Mouse (Mus musculus): ENCODE results near the gene Cadm3. TPM values are rescaled to one million over a fixed set of nuclear protein-coding genes. Genes with fewer than 3 reads are reported as not detected.
"Not testable (repeated sequence)": the region's sequence is repeated elsewhere in the genome, so short reads cannot be mapped to it uniquely, and the experiment has no call there.

The Cadm3 gene
- polyA plus RNA-seq, 1 experiment from 2014 or later = 1.7 TPM

- Histone ChIP-seq H3K9ac (no peak overlapping the region), H3K4me1 (replicated peaks) (peaks cover 33% of the 10 kb centered on the region), H3K9me3 (replicated peaks) (no peaks in the 10 kb centered on the region), H3K27me3 (no peaks in the 10 kb centered on the region; the same call in 1 of the 2 replicates), H3K27ac (replicated peaks) (no peak overlapping the region), H3K36me3 (replicated peaks) (no peaks in the 10 kb centered on the region), H3K4me2 (no peak overlapping the region), H3K4me3 (replicated peaks) (no peak overlapping the region)
- ATAC-seq (ENCODE audit: insufficient read depth) = no peak
- 51% methylated on average over 6 of the region's 6 CpGs for WGBS (ENCODE audit: insufficient replicate concordance)
Measured at GRCm38 (mm10) chr1:173322249-173322627, 45.3 kb downstream of the Cadm3 start.

GRCm38 (mm10) chr1:173321593-173322248, 45.8 kb downstream of the Cadm3 start:
- Histone ChIP-seq H3K27ac (replicated peaks) (no peak overlapping the region), H3K27me3 (no peaks in the 10 kb centered on the region; the same call in 1 of the 2 replicates), H3K36me3 (replicated peaks) (no peaks in the 10 kb centered on the region), H3K4me1 (replicated peaks) (peaks cover 28% of the 10 kb centered on the region), H3K4me2 (no peak overlapping the region), H3K9me3 (replicated peaks) (no peaks in the 10 kb centered on the region), H3K4me3 (replicated peaks) (no peak overlapping the region), H3K9ac (no peak overlapping the region)
- 59% methylated on average over 8 of the region's 8 CpGs for WGBS (ENCODE audit: insufficient replicate concordance)
- ATAC-seq (ENCODE audit: insufficient read depth) = no peak

- Histone ChIP-seq H3K4me1 (replicated peaks) (no peaks in the 10 kb centered on the region), H3K27me3 (no peaks in the 10 kb centered on the region; the same call in 1 of the 2 replicates), H3K4me3 (replicated peaks) (no peak overlapping the region), H3K4me2 (no peak overlapping the region), H3K9ac (no peak overlapping the region), H3K36me3 (replicated peaks) (no peaks in the 10 kb centered on the region), H3K9me3 (replicated peaks) (no peaks in the 10 kb centered on the region), H3K27ac (replicated peaks) (no peak overlapping the region)
- ATAC-seq (ENCODE audit: insufficient read depth) = no peak
- WGBS (ENCODE audit: insufficient replicate concordance) = 49% methylated on average over 2 of the region's 2 CpGs
Measured at GRCm38 (mm10) chr1:173317925-173318477, 49.5 kb downstream of the Cadm3 start.

- ATAC-seq (ENCODE audit: insufficient read depth) = no peak
- no peak overlapping the region for H3K27ac ChIP-seq (replicated peaks)
- H3K36me3 ChIP-seq (replicated peaks) = no peaks in the 10 kb centered on the region
- 67% methylated on average over 3 of the region's 3 CpGs for WGBS (ENCODE audit: insufficient replicate concordance)
- no peak overlapping the region for H3K4me2 ChIP-seq
- no peaks in the 10 kb centered on the region for H3K9me3 ChIP-seq (replicated peaks)
- no peak overlapping the region for H3K4me3 ChIP-seq (replicated peaks)
- H3K4me1 ChIP-seq (replicated peaks) = no peaks in the 10 kb centered on the region
- no peak overlapping the region for H3K9ac ChIP-seq
- H3K27me3 ChIP-seq = no peaks in the 10 kb centered on the region
Measured at GRCm38 (mm10) chr1:173315725-173316124, 51.8 kb downstream of the Cadm3 start.

DNA sequence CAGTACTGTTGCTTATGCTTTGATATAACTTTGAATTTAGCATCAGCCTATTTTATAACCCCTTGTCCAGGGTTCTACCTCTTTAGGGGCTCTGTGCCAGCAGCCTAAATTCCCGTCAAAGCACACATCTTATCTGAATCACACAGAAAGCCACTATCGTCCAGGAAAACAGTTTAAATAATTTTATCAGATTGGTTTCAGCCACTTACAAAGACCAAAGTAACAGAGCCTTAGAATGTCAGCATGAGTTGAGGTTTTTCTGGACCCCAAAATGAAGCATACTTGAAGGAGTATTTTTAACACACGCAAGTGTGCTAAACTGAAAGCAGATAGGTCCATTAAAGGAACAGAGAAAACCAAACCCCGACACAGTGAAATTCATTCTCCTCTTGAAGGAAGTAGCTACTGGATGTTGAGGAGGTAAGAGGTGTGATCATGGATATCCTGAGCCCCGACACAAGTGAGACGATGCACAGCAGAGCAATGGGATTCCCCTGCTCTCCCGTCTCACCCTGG, 53.9 kb downstream of the Cadm3 start:
- ATAC-seq (ENCODE audit: insufficient read depth); H3K9ac ChIP-seq: not testable (repeated sequence)
- WGBS (ENCODE audit: insufficient replicate concordance) = 51% methylated on average over 7 of the region's 7 CpGs

DNA sequence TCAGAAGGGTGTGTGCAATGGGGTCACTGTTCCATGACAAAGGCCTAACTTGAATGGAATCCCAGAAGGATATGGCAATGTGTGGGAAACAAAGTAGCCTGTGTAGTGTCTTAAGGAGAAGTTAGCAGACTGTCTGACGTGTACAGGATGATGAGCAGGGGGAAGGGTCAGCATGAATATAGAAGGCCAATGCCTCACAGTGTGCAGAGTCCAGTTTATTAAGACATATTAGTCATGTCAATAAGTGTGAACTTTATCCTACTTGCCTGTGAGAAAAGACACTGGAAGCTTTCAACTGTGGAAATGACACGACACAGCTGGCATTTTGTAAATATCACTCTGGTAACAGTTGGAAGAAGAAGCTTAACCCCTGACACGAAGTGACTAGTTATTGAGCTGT, 64.7 kb downstream of the Cadm3 start:
- not testable (repeated sequence) for H3K4me1 ChIP-seq (replicated peaks); H3K27me3 ChIP-seq; H3K27ac ChIP-seq (replicated peaks); H3K36me3 ChIP-seq (replicated peaks); ATAC-seq (ENCODE audit: insufficient read depth); H3K4me3 ChIP-seq (replicated peaks); H3K9me3 ChIP-seq (replicated peaks); H3K9ac ChIP-seq; H3K4me2 ChIP-seq
- 28% methylated on average over 3 of the region's 3 CpGs for WGBS (ENCODE audit: insufficient replicate concordance)

More for the DNA sequence above, 53.9 kb downstream of the Cadm3 start:
- H3K27ac ChIP-seq (replicated peaks); H3K27me3 ChIP-seq; H3K9me3 ChIP-seq (replicated peaks); H3K4me1 ChIP-seq (replicated peaks); H3K4me3 ChIP-seq (replicated peaks); H3K4me2 ChIP-seq; H3K36me3 ChIP-seq (replicated peaks): not testable (repeated sequence)

Other genes with a start within 250 kb of the Cadm3 start
- not detected in 2 replicates for gene Olfr1408, start 230.3 kb downstream of the Cadm3 start, polyA plus RNA-seq (2015; fragmentation: Nextera tagmentation; extraction: Ambion mirVana)
- not detected in 2 replicates for gene Olfr1406, start 177.1 kb downstream of the Cadm3 start, polyA plus RNA-seq (2015; fragmentation: Nextera tagmentation; extraction: Ambion mirVana)
- gene Olfr218, start 169.9 kb downstream of the Cadm3 start, polyA plus RNA-seq (2015; fragmentation: Nextera tagmentation; extraction: Ambion mirVana) = not detected in 2 replicates
- gene Olfr1404, start 155.3 kb downstream of the Cadm3 start, polyA plus RNA-seq (2015; fragmentation: Nextera tagmentation; extraction: Ambion mirVana) = not detected in 2 replicates
- gene Fcer1a, start 140.5 kb downstream of the Cadm3 start, polyA plus RNA-seq (2015; fragmentation: Nextera tagmentation; extraction: Ambion mirVana) = 0.12 and 0.23 TPM in 2 replicates
- not detected in 2 replicates for gene Olfr418, start 101.7 kb downstream of the Cadm3 start, polyA plus RNA-seq (2015; fragmentation: Nextera tagmentation; extraction: Ambion mirVana)
- not detected in 2 replicates for gene Mptx2, start 89.9 kb downstream of the Cadm3 start, polyA plus RNA-seq (2015; fragmentation: Nextera tagmentation; extraction: Ambion mirVana)
- 74.7 and 83.3 TPM in 2 replicates for gene Ackr1, start 33.9 kb downstream of the Cadm3 start, polyA plus RNA-seq (2015; fragmentation: Nextera tagmentation; extraction: Ambion mirVana)
- 3.3 and 4.2 TPM in 2 replicates for gene Aim2, start 16.8 kb downstream of the Cadm3 start, polyA plus RNA-seq (2015; fragmentation: Nextera tagmentation; extraction: Ambion mirVana)
- gene Ifi206, start 123.3 kb upstream of the Cadm3 start, polyA plus RNA-seq (2015; fragmentation: Nextera tagmentation; extraction: Ambion mirVana) = 0.10 and 0.18 TPM in 2 replicates
- 0.02 TPM in 1 of 2 replicates, not detected in the other for gene Ifi214, start 168.3 kb upstream of the Cadm3 start, polyA plus RNA-seq (2015; fragmentation: Nextera tagmentation; extraction: Ambion mirVana)
- 0.17 and 0.38 TPM in 2 replicates for gene Ifi213, start 231.6 kb upstream of the Cadm3 start, polyA plus RNA-seq (2015; fragmentation: Nextera tagmentation; extraction: Ambion mirVana)